Mouse (Mus musculus): Measurements from ENCODE around the gene Bach2. TPM values are rescaled to one million over a fixed set of nuclear protein-coding genes. Genes with fewer than 3 reads are reported as not detected.

Bach2 gene
- polyA plus RNA-seq, 1 experiment = 14.1 TPM

DNA sequence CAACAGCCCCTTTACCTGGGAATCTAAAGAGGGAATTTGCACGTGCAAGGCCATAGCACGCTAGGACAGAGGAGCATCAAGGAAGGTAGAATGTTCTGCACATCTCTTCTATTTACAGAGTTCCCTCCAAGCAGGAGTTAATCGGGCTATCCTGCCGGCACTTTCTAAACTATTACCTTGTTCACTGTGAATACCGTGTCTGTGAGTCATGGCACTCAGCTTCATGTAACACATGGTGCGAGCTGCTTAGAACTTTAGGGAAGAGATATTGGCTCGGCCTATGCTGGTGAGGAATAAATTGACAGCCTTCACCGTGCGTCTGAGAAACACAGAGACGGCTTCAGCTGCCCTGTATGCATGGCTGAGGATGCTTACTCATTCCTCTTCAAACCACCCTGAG, 99.8 kb downstream of the Bach2 start:
- TF ChIP-seq CTCF (IDR thresholded peaks at IDR 0.05; ENCODE audit: extremely low read depth, insufficient read depth, insufficient read length, insufficient replicate concordance) = no peak
- TF ChIP-seq POLR2A (IDR thresholded peaks at IDR 0.05; ENCODE audit: low read depth, low read length) = no peak
- DNase-seq (ENCODE audit: low read depth in 1 of 2, low spot score in 2 of 2) = no peak
- Histone ChIP-seq H3K4me1 (ENCODE audit: control insufficient read depth, insufficient read depth, insufficient read length) (peaks cover 18% of the 10 kb centered on the region), H3K36me3 (ENCODE audit: control insufficient read depth, insufficient read depth, low read length) (peaks cover 2% of the 10 kb centered on the region; the same call in 1 of the 2 replicates), H3K4me3 (ENCODE audit: extremely low read depth, insufficient read depth, insufficient read length) (no peak overlapping the region), H3K27me3 (ENCODE audit: control insufficient read depth, insufficient read depth, low read length) (no peaks in the 10 kb centered on the region), H3K27ac (ENCODE audit: insufficient read depth, low read length) (no peak overlapping the region)
- WGBS = 90% methylated on average over 10 of the region's 10 CpGs

DNA sequence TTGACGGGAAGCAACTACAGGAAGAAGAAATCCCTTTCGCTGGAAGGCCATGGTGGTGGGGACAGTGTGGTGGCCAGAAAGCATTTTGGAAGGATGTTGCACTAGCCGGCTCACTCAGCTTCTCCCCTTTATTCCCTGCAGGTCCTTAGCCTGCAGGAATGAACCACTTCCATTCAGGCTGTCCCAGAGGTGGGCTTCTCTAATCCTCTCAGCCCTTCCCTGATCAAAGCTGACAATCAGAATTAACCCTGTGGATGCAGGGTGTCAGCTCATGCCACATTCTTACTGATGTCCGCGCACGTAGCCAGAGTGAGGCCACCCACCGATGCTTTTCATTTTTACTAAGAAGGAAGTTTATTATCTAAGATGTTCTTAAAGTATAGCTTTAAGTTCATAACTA, 102.2 kb downstream of the Bach2 start:
- TF ChIP-seq POLR2A (IDR thresholded peaks at IDR 0.05; ENCODE audit: low read depth, low read length) (no peak), CTCF (IDR thresholded peaks at IDR 0.05; ENCODE audit: extremely low read depth, insufficient read depth, insufficient read length, insufficient replicate concordance) (no peak)
- H3K4me1 ChIP-seq (ENCODE audit: control insufficient read depth, insufficient read depth, insufficient read length) = peaks cover 14% of the 10 kb centered on the region
- 87% methylated on average over 7 of the region's 7 CpGs for WGBS

DNA sequence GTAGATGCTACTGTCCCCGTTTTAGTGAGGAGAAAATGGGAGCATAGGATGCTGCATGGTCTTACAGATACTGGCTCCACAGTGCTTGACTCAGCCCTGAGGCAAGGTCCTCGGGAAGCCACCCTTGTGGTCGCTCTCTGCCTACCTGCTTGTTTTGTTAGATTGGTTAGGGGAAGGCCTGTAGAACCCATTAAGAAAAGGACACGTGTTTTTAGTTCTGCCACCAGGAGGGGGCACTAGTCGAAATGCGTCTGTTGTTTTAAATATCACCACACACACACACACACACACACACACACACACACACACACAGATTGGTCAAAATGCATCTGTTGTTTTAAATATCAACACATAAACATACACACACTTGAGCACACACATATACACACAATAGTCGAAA, 103.7 kb downstream of the Bach2 start:
- no peak for TF ChIP-seq CTCF (IDR thresholded peaks at IDR 0.05; ENCODE audit: extremely low read depth, insufficient read depth, insufficient read length, insufficient replicate concordance)
- TF ChIP-seq POLR2A (IDR thresholded peaks at IDR 0.05; ENCODE audit: low read depth, low read length) = no peak
- 51% methylated on average over 7 of the region's 7 CpGs for WGBS
- H3K36me3 ChIP-seq (ENCODE audit: control insufficient read depth, insufficient read depth, low read length) = peaks cover 2% of the 10 kb centered on the region; the same call in 1 of the 2 replicates
- peak overlapping the region; percentile 0 for H3K27ac ChIP-seq (ENCODE audit: insufficient read depth, low read length)
- no peak overlapping the region for H3K4me3 ChIP-seq (ENCODE audit: extremely low read depth, insufficient read depth, insufficient read length)
- DNase-seq (ENCODE audit: low read depth in 1 of 2, low spot score in 2 of 2) = peak in 1 of 2 experiments; percentile 46
- no peaks in the 10 kb centered on the region for H3K27me3 ChIP-seq (ENCODE audit: control insufficient read depth, insufficient read depth, low read length)
- H3K4me1 ChIP-seq (ENCODE audit: control insufficient read depth, insufficient read depth, insufficient read length) = peaks cover 10% of the 10 kb centered on the region

More for the DNA sequence above, 102.2 kb downstream of the Bach2 start:
- DNase-seq (ENCODE audit: low read depth in 1 of 2, low spot score in 2 of 2) = no peak
- H3K4me3 ChIP-seq (ENCODE audit: extremely low read depth, insufficient read depth, insufficient read length) = no peak overlapping the region
- H3K36me3 ChIP-seq (ENCODE audit: control insufficient read depth, insufficient read depth, low read length) = peaks cover 2% of the 10 kb centered on the region; the same call in 1 of the 2 replicates
- H3K27ac ChIP-seq (ENCODE audit: insufficient read depth, low read length) = no peak overlapping the region
- H3K27me3 ChIP-seq (ENCODE audit: control insufficient read depth, insufficient read depth, low read length) = no peaks in the 10 kb centered on the region

DNA sequence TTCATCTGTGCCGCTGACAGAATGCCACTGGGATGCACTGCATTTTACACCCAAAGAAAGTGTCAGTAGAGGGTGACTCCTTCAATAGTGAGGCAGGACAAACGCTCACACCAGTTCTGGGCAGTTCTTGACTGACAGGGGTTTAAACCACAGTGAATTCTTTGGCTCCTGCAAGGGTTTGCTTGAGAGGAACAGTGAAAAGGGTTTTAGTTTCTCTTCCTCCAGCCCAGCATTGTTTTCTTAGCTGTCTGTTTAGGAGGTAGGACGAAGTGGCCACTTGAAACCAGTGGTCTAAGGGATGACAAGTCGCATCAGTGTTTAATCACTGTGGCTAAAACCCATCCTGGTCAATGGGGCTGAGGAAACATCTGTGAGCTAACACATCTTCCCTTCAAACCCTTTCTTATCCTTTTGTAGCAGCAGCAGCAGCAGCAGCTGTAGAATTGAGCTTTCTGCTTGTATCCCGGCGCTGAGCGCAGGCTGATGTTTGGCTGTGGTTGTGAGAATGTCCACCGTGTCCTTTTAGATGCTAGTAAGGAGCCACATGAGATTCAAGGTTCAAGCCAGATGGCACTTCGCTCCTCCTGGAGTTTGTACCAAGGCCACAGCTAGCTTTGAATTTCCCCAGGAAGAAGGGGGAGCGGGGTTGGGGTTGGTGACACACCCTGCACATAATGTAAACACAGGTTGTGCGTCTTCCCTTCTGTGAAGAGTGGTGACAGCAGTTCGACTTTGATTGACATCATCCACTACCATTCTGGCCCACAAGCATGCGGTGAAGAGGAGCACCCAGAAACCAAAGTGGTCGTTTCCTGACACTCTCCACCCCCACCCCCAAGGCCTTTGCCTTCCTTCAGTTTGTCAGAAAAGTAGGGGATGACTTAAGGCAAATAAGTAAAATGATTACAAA, 104.9 kb downstream of the Bach2 start:
- WGBS = 16% methylated on average over 14 of the region's 14 CpGs

GRCm38 (mm10) chr4:32344276-32344675, 105.7 kb downstream of the Bach2 start:
- WGBS = 76% methylated on average over 9 of the region's 9 CpGs
- Histone ChIP-seq H3K27ac (ENCODE audit: insufficient read depth, low read length) (peak overlapping the region; percentile 90), H3K36me3 (ENCODE audit: control insufficient read depth, insufficient read depth, low read length) (no peaks in the 10 kb centered on the region), H3K4me1 (ENCODE audit: control insufficient read depth, insufficient read depth, insufficient read length) (peaks cover 11% of the 10 kb centered on the region), H3K27me3 (ENCODE audit: control insufficient read depth, insufficient read depth, low read length) (no peaks in the 10 kb centered on the region), H3K4me3 (ENCODE audit: extremely low read depth, insufficient read depth, insufficient read length) (no peak overlapping the region)
- no peak for DNase-seq (ENCODE audit: low read depth in 1 of 2, low spot score in 2 of 2)
- TF ChIP-seq CTCF (IDR thresholded peaks at IDR 0.05; ENCODE audit: extremely low read depth, insufficient read depth, insufficient read length, insufficient replicate concordance) (no peak), POLR2A (IDR thresholded peaks at IDR 0.05; ENCODE audit: low read depth, low read length) (no peak)

More for the DNA sequence above, 104.9 kb downstream of the Bach2 start:
- H3K4me1 ChIP-seq (ENCODE audit: control insufficient read depth, insufficient read depth, insufficient read length) = peaks cover 11% of the 10 kb centered on the region
- H3K27ac ChIP-seq (ENCODE audit: insufficient read depth, low read length) = peak overlapping the region; percentile 90
- TF ChIP-seq POLR2A (IDR thresholded peaks at IDR 0.05; ENCODE audit: low read depth, low read length) (no peak), CTCF (IDR thresholded peaks at IDR 0.05; ENCODE audit: extremely low read depth, insufficient read depth, insufficient read length, insufficient replicate concordance) (no peak)
- no peaks in the 10 kb centered on the region; the same call in 1 of the 2 replicates for H3K36me3 ChIP-seq (ENCODE audit: control insufficient read depth, insufficient read depth, low read length)
- no peak overlapping the region for H3K4me3 ChIP-seq (ENCODE audit: extremely low read depth, insufficient read depth, insufficient read length)
- peak; percentile 60 to 67 for DNase-seq (ENCODE audit: low read depth in 1 of 2, low spot score in 2 of 2)
- H3K27me3 ChIP-seq (ENCODE audit: control insufficient read depth, insufficient read depth, low read length) = no peaks in the 10 kb centered on the region

DNA sequence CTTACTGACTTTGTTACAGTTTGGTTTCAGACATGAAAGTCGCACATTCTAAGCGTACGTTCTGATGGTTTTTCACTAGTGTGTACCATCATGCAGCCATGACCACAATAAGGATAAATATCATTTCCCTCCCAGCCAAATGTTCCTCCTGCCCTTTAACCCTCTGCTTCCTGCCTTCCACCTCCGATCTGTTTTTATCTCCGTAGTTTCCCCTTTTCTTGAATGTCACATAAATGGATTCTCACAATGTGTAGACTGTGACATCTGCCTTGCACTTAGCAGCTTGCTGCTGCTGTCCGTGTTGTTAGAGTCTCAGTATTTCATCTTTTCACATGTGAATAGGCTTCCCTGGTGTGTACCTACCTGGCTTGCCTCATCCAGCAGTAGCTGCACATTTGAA, 108.6 kb downstream of the Bach2 start:
- Histone ChIP-seq H3K27me3 (ENCODE audit: control insufficient read depth, insufficient read depth, low read length) (no peaks in the 10 kb centered on the region), H3K27ac (ENCODE audit: insufficient read depth, low read length) (no peak overlapping the region; the same call in 1 of the 2 replicates), H3K36me3 (ENCODE audit: control insufficient read depth, insufficient read depth, low read length) (no peaks in the 10 kb centered on the region), H3K4me1 (ENCODE audit: control insufficient read depth, insufficient read depth, insufficient read length) (peaks cover 15% of the 10 kb centered on the region), H3K4me3 (ENCODE audit: extremely low read depth, insufficient read depth, insufficient read length) (no peak overlapping the region)
- TF ChIP-seq POLR2A (IDR thresholded peaks at IDR 0.05; ENCODE audit: low read depth, low read length) (no peak), CTCF (IDR thresholded peaks at IDR 0.05; ENCODE audit: extremely low read depth, insufficient read depth, insufficient read length, insufficient replicate concordance) (no peak)
- WGBS = 25% methylated on average over 6 of the region's 6 CpGs
- DNase-seq (ENCODE audit: low read depth in 1 of 2, low spot score in 2 of 2) = no peak

DNA sequence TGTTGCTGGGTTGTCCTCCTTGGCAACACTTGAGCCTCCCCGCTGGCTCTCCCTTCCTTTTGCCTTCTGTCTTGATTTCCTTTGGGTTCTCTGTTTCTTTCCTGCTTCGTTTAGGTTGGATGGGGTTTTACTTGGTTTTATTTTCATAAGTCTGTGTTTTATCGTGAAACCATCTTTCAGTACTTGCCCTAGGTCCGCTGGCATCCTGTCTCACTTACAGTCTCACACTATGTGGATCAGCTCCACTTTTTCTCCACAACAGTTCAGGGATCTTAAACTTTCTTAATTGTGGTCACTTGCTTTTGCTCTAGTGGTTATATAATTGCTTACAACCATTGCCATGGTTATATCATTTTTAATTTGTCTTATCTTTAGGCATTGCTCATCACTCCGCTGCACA, 109.1 kb downstream of the Bach2 start:
- DNase-seq (ENCODE audit: low read depth in 1 of 2, low spot score in 2 of 2) = no peak
- WGBS = 66% methylated on average over 5 of the region's 5 CpGs
- TF ChIP-seq CTCF (IDR thresholded peaks at IDR 0.05; ENCODE audit: extremely low read depth, insufficient read depth, insufficient read length, insufficient replicate concordance) (no peak), POLR2A (IDR thresholded peaks at IDR 0.05; ENCODE audit: low read depth, low read length) (no peak)
- Histone ChIP-seq H3K4me3 (ENCODE audit: extremely low read depth, insufficient read depth, insufficient read length) (no peak overlapping the region), H3K36me3 (ENCODE audit: control insufficient read depth, insufficient read depth, low read length) (no peaks in the 10 kb centered on the region), H3K27ac (ENCODE audit: insufficient read depth, low read length) (peak overlapping the region; percentile 39; the same call in 1 of the 2 replicates), H3K27me3 (ENCODE audit: control insufficient read depth, insufficient read depth, low read length) (no peaks in the 10 kb centered on the region), H3K4me1 (ENCODE audit: control insufficient read depth, insufficient read depth, insufficient read length) (peaks cover 17% of the 10 kb centered on the region)

Data from spleen, adult 2 months (tissue).